Comparison of ENCODE assay signal across 10 mouse cellular contexts in the genomic region with DNA sequence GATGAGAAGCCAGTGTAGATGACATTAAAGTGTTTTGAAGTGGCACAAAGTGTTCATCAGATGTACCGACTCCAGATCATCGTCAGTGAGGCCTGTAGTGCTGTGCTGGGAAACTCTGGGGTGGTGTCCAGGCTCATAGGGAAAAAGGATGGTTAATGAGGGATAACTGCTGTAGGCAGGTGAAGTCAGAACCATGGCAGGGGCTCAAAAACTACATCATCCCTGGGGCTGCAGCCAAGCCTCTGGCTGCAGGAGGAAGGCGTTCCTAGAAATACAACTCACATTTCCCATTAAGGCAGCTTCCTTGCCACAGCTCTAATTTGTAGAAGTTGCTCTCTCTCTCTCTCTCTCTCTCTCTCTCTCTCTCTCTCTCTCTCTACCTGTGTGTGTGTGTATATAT. TPM values are rescaled to one million over a fixed set of nuclear protein-coding genes. Genes with fewer than 3 reads are reported as not detected.
A peak's percentile ranks its signal among the peaks of the same experiment; 100 is the strongest.
DNase-seq lines count a peak whose midpoint lies in the region; ATAC-seq lines count a peak whose summit lies in the region.
"Had no signal": no experiment of that assay in that cellular context is flagged by ENCODE, and none has a peak within 500 bp of the region (broad histone marks: within the 10 kb centered on the region; RNA-seq: fewer than 3 reads in every experiment).

No protein-coding gene starts in this region.

- H3K36me3 ChIP-seq in hindbrain, embryonic 11.5 days (ENCODE audit: control insufficient read depth, insufficient read depth, low read length) = no peaks in the 10 kb centered on the region

- H3K27me3 ChIP-seq in hindbrain, embryonic 11.5 days (ENCODE audit: control insufficient read depth, insufficient read depth, low read length) = no peaks in the 10 kb centered on the region

- no peak overlapping the region for H3K9ac ChIP-seq in hindbrain, embryonic 11.5 days (ENCODE audit: low read depth, low read length)
- H3K9ac ChIP-seq: lung, embryonic 14.5 days had no signal

- H3K27ac ChIP-seq in hindbrain, embryonic 11.5 days (ENCODE audit: low read depth, low read length) = no peak overlapping the region

- DNase-seq in adrenal gland, postnatal 10 days = peak; percentile 37
- DNase-seq in adrenal gland, adult 8-10 months = no peak
- DNase-seq in lung, postnatal 25 days (ENCODE audit: low spot score) = peak; percentile 35
- no peak for DNase-seq in lung, postnatal 14 days
- DNase-seq in gastrocnemius, postnatal 4 days (ENCODE audit: low spot score in 2 of 2) = peak; percentile 56 to 66
- peak; percentile 14 for DNase-seq in skeletal muscle tissue, adult 2 months (ENCODE audit: low read depth, low spot score)
- no peak for DNase-seq in hindbrain, embryonic 11.5 days (ENCODE audit: low spot score)
- DNase-seq: lung, embryonic 14.5 days had no signal

- H3K9me3 ChIP-seq in hindbrain, embryonic 11.5 days (ENCODE audit: control insufficient read depth, low read length) = no peaks in the 10 kb centered on the region

- no peak overlapping the region for H3K4me3 ChIP-seq in hindbrain, embryonic 11.5 days (ENCODE audit: low read depth, low read length)
- H3K4me3 ChIP-seq: erythroblast, embryonic 14.5 days had no signal

- WGBS in hindbrain, embryonic 11.5 days = 87% methylated on average over 3 of the region's 3 CpGs

- no peak for ATAC-seq in megakaryocyte progenitor cell, adult 5-6 weeks (replicated peaks; ENCODE audit: poor library complexity)
- ATAC-seq in hindbrain, embryonic 11.5 days (ENCODE audit: low FRiP score) = no peak

- no peaks in the 10 kb centered on the region for H3K4me1 ChIP-seq in hindbrain, embryonic 11.5 days (replicated peaks; ENCODE audit: control insufficient read depth, insufficient read depth, low read length)

- no peak overlapping the region for H3K4me2 ChIP-seq in hindbrain, embryonic 11.5 days (replicated peaks; ENCODE audit: low read depth, low read length)
- H3K4me2 ChIP-seq: lung, embryonic 14.5 days had no signal

RNA-seq across cellular contexts. Expression of gene Rapgef4, which starts 22.6 kb away (rescaled TPM):
- 100 to 1,000 TPM; 131 to 173 TPM for total RNA-seq in adrenal gland, postnatal 10 days (2021)
- 100 to 1,000 TPM; 138 to 583 (median 298) TPM for total RNA-seq in adrenal gland, adult 8-10 months (2022)
- total RNA-seq in gastrocnemius, postnatal 4 days (2021) = 1 to 10 TPM; 5.8 to 6.1 TPM
- 1.9 and 3.8 TPM in 2 replicates for total RNA-seq in megakaryocyte progenitor cell, adult 5-6 weeks (2015)
- 0.50 and 3.5 TPM in 2 replicates for total RNA-seq in megakaryocyte progenitor cell, adult 5-6 weeks (2017)
- 2.3 and 2.9 TPM in 2 replicates for polyA plus RNA-seq in hindbrain, embryonic 11.5 days (2014; fragmentation: Nextera tagmentation; extraction: Ambion mirVana)
- polyA plus RNA-seq: erythroblast, embryonic 14.5 days had no signal

Comparison
In these comparisons a context has a peak if more than half of its experiments do, and no peak if none do; other contexts are left out.
1. DNase-seq: peak in adrenal gland, postnatal 10 days (single experiment), lung, postnatal 25 days (single experiment), gastrocnemius, postnatal 4 days (2 of 2) and skeletal muscle tissue, adult 2 months (single experiment); none in adrenal gland, adult 8-10 months (single experiment), lung, postnatal 14 days (single experiment) and hindbrain, embryonic 11.5 days (single experiment).
2. RNA of gene Rapgef4, which starts 22.6 kb away (total RNA-seq): 138 to 583 TPM in adrenal gland, adult 8-10 months and 131 to 173 TPM in adrenal gland, postnatal 10 days; 5.8 to 6.1 TPM in gastrocnemius, postnatal 4 days and 0.50 to 3.8 TPM in megakaryocyte progenitor cell, adult 5-6 weeks; every median in the first group is over 10 times any median in the second.